Mouse (Mus musculus) brain, adult 2 months (tissue): Measurements from ENCODE around the gene Srarp.

ENCODE experiments used
- DNase-seq: peaks from one replicate; pipeline ENCODE4 v3.0.0; 2011; ENCODE audit warnings: low read depth, low spot score

The Srarp gene

DNA sequence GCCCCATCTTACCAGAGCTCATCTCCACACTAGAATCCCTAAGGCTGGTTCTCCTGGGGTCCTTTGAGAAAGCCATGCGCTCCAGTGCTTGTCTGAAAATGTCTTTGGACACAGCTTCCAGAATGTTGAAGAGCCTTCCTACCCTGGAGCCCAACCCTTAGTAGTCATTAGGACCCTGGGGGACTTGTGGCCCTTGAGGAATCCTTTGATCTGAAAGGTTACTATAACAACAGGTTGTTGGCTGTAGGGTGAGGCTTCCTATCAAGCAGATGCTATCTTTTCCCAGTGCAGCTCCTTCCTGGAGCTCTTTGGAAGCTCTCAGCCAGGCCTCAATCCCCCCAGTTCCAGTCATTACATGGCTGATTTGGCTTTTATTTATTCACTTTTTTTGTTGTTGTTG is at the start of gene Srarp:
Gene Srarp (minus strand): TSS at position 132 of the 400 bp plus-strand sequence.
- no peak for DNase-seq

DNA sequence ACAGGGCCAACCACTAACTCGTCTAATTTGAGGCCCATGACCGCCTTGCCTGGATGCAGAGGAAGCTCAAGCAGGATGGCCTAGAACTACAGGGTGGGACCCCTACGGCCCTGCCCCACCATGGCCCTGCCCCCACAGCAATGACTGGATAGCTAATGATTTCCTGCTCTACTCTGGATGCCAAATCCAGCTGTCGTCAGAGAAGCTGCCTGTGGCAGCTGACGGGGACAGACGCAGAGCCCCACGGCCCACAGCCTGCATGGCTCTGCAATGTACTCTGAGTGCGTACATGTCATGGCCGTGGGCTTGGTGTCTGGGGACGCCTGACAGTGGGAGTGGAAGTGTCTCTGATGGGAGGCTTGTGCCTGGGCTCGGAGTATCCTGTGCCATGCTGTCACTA is 48.2 kb upstream of the Srarp start:
- no peak for DNase-seq

DNA sequence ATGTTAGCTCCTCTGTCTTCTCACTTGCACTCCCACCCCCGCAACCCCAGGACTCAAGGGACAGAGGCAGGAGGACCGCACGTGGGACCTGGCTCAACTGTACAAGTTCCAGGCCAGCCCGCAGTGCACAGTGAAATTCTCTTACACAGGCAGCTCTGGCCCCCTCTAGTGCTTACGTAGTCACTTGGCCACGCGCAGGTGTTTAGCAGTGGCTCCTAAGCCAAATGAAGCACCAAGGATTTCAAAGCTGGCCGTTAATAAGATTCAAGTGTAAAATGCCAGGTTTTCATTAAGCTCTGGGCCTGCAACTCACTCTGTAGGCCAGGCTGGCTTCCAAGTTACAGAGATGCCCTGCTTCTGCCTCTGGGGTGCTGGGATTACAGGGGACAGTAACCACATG is 43.5 kb upstream of the Srarp start:
- peak; percentile 84 for DNase-seq

DNA sequence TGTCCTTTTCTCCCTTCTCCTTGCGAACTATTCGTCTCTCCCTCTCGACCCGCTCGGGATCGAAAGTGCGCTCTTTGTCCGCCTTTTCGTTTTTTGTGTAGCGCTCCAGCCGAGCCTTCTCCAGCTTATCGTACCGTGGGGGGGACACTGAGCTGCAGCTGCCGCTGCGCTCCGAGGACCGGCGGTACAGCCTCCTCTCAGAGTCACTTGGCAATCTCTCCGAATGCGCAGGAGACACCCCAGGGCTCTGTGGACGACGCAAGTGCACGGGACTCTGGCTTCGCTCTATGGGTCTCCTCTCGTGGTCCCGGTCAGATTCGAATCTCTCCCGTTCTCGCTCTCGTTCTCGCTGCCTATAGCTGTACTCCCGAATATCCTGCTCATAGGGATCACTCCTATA is 42.9 kb upstream of the Srarp start:
- DNase-seq: no peak

DNA sequence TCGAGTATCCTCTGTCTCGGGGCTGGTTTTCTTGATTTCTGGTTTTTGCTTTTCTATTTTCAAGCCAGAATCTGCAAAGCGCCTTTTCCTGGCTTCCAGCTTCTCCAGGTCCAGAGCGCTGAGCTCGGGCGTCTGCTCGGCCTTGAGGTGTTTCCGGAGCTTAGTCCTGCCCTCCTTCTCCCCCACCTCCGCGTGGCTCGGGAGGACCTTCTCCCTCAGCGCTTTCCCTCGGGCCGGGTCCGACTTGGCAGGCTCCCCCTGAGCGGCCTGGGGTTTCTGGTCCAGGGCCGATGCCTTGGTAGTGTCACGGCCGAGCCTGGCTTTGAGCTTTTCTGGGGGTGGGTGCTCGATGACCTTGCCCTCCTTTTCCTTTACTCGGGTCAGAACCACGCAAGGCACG is 42.3 kb upstream of the Srarp start:
- DNase-seq: peak; percentile 71

DNA sequence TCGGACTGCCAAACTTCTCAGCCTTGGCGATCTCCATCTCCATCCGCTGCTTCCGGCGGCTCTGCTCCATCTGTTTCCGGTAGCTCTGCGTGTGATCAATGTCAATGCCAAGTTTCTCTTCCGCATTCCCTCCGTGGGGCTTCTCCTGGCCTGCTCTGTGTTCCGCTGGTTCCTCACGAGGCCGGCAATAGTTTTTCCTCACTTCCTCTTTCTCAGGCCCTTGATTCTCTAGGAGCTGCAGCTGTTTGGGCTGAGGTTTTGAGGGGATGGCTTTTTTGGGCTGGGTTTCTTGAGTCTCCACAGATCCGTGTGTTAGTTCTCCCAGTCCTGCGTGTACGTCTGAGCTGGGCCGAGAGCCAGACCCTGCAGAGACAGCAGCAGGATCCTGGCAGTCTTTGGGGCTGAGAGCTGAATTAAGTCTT is 41.8 kb upstream of the Srarp start:
- DNase-seq: peak; percentile 95

DNA sequence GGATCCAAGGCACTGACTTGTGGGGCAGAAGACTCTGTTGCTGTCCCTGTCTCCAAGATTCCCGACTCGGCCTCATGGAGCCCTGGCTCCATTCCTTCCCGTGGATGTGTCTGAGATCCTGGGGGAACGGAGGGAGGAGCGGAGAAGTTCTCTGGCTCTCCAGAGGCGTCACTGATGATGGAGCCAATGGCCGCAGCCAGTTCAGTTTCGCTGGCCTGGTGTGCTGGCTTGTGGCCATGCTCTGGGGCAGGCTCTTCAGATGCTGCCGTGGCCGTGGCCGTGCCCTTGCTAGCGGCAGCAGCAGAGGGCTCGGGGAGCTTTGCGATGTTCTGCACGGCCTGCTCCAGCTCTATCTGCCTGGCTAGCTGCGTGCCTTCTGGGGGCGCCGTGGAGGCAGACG is 38.5 kb upstream of the Srarp start:
- DNase-seq: no peak

DNA sequence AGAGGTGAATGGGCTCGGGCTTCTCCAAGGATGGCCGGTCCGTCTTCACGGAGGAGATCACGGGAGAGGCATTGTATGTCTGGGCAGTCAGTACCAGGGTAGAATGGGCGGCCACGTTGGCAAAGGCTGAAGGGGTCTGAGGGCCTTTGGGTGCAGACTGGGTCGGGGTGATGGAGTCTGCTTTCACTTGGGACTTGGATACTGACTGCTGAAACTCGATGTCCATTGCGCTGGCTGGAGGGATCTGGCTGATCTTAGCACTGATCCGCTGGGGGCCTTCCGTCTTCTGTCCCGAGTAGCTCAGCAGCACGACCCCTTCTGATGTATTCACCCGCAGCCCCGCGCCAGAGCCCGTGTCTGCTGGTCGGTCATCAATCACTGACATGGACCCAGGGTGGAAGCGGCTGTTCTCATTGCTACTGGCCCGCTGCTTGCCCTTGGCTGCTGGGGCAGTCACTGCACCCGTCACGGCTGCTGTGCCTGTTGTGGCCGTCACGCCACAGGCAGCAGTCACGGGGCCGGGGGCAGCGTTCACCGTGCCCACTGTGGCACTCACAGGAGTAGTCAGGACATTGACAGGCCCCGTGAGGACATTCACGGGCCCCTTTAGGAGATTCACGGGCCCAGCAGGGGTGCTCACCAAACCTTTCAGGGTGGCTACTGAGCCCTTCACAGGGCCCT is 36.9 kb upstream of the Srarp start:
- no peak for DNase-seq

DNA sequence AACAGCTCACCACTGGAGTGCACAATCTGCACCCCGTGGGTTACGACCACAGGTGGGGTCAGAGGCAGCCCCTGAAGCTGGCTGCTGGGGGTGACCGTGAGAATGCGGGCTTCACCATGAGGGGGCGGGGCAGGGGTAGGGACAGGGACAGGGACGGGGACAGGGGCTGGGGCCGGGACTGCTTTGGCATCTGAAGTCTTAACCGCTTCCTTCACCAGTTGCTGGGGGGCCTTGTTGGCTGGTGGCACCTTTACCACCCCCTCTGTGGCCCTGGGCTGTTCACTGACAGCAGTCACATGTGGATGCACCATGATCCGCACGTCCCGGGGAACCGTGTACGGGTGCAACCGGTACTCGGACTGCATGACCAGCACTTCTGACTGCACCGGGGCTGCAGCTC is 35.6 kb upstream of the Srarp start:
- DNase-seq: no peak

DNA sequence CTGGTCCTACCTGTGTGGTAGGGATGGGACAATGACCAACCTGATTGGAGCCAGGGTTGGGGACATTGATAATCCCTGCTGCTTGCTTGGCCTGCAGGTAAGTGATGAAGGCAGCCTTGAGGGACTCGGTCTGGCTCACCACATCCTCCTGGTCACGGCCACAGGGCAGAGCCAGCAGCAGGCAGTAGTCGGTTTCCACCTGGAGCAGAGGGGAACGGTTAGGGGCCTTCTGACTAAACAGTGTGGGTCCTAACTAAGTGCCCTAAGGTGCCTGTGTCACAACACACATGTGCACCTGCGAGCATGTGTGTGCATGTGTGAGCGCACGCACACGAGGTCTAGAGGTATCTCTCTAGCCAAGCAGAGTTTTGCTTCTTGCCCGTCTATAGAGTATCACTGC is 33.4 kb upstream of the Srarp start:
- DNase-seq: no peak

DNA sequence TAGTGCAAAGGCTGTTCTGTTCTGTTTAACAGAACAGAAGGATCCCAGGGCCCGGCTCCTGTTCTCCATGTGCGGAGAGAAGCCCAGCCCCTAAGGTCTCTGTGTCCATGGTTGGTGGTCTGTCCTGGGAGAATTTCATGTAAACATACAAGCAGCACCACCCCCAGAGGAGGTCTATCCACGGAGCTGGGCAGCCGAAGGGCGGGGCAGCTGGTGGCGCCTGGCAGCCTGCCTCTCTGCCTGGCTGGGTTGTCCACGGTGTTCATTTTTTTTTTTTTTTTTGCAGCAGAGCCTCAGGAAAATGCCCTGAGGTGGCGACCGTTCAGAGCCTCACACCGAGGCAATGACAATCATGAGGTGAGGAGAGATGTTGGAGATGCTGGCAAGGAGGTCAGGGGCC is 32.7 kb upstream of the Srarp start:
- peak; percentile 68 for DNase-seq

DNA sequence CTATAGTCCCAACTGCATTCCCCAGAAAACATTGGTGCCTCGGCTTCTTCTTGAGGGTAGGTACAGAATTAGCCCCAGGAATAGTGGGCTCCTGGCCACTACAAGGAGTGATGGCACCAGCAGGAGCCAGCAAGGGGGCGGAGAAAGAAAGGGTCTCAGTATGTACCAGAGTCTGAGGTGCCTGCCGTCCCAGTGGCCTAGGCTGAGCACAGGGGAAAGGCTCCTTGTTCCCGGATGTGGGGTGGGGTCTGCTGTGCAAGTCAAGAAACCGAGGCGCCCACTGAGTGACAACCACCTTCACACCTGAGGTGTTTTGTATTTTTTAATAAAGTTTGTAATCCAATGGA is 31.6 kb upstream of the Srarp start:
- no peak for DNase-seq

DNA sequence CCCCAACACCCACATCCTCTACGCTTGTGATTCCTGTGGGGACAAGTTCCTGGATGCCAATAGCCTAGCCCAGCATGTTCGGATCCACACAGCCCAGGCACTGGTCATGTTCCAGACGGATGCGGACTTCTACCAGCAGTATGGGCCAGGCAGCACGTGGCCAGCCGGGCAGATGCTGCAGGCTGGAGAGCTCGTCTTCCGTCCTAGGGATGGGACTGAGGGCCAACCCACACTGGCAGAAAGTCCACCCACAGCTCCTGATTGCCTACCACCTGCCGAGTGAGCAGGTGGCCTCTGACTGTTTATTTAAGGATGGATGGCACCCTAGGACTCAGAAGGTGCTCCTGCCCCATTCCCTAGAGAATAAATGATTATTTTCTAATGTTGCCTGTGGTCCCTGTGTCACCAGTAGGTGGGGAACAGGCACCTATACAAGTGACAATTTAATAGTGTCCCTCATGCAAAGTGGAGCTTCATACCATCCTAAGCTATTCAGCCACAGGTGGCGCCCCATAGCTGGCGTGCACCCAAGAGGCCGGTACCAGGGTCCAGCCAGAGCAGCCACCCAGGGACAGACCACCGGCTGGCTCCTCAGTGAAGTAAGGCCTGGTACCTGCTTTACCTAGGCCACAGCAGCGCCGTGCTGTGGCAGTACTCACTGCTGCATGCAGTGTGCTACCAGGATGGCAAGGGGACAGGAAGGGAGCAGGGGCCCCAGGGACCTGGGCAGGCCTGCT is 31.1 kb upstream of the Srarp start:
- no peak for DNase-seq

DNA sequence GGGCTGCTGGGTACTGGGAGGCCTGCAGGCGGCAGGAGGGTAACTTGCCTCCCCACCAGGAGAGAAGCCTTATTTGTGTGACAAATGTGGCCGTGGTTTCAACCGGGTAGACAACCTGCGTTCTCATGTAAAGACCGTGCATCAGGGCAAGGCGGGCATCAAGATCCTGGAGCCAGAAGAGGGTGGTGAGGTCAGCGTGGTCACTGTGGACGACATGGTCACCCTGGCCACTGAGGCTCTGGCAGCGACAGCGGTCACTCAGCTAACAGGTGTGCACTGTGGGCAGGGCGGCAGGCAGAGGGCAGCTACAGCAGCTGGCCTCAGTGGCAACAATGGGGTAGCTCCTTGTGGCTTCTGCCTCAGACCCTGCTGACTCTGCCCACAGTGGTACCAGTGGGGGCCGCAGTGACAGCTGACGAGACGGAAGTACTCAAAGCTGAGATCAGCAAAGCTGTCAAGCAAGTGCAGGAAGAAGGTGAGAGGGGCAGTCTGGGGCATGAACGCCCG is 30.4 kb upstream of the Srarp start:
- no peak for DNase-seq

DNA sequence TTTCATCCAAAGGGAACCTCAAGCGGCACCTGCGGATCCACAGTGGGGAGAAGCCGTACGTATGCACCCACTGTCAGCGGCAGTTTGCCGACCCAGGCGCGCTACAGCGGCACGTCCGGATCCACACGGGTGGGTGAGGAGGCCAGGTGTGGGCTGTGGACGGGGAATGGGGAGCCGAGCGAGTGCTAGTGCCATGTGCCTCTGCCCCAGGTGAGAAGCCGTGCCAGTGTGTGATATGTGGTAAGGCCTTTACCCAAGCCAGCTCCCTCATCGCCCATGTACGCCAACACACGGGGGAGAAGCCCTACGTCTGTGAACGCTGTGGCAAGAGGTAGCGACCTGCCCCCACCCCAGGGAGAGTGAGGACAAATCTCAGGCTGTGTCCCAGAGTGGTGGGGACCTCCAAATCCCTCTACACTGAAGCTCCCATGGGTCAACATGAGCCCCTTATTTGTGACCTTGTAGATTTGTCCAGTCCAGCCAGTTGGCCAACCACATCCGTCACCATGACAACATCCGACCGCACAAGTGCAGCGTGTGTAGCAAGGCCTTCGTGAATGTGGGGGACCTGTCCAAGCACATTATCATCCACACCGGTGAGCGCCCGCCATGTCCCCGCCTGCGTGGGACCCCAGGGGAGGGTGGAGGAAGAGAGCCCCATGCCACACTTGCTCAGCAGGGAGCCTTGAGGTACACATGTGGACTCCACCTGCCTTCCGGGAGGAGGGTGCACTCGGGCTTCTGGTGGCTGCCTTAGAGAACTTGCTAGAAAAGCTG is 29.8 kb upstream of the Srarp start:
- DNase-seq: no peak

DNA sequence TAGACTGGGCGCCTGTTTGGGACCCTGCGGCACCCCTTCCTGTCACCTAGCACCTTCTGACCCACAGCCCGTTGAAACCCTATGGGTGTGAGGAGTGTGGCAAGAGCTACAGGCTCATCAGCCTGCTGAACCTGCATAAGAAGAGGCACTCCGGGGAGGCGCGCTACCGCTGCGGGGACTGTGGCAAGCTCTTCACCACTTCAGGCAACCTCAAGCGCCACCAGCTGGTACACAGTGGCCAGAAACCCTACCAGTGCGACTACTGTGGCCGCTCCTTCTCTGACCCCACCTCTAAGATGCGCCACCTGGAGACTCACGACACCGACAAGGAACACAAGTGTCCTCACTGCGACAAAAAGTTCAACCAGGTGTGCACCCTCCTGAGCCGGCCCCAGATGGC is 28.8 kb upstream of the Srarp start:
- DNase-seq: no peak

DNA sequence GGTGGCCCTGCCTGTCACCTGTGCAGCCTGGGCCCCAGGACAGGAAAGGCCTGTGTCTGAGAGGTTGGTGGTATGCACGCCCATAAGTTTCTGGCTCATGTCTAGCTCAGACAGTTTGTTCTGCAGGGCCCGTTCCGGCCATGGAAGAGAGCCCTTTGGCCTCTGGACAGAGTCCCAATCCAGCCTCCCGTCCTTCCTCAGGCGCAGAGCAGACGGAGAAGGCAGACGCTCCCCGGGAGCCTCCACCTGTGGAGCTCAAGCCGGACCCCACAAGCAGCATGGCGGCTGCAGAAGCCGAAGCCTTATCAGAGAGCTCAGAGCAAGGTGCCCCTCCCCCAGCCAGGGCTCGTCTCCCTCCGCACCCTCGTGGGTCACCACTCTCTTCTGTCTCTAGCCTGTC is 27.6 kb upstream of the Srarp start:
- DNase-seq: no peak

DNA sequence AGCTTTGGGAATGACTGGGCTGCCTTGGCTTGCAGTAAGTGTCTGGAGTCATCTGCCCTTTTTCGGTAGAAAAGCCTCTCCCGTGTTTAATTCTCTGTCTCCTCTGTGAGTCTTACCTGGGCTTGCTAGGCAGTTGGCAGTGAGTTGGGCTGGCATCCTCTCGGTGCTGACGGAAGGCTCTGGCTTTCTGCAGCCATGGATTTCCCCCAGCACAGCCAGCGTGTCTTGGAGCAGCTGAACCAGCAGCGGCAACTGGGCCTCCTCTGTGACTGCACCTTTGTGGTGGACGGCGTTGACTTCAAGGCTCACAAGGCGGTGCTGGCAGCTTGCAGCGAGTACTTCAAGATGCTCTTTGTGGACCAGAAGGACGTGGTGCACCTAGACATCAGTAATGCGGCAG is 25.7 kb upstream of the Srarp start:
- peak; percentile 46 for DNase-seq

DNA sequence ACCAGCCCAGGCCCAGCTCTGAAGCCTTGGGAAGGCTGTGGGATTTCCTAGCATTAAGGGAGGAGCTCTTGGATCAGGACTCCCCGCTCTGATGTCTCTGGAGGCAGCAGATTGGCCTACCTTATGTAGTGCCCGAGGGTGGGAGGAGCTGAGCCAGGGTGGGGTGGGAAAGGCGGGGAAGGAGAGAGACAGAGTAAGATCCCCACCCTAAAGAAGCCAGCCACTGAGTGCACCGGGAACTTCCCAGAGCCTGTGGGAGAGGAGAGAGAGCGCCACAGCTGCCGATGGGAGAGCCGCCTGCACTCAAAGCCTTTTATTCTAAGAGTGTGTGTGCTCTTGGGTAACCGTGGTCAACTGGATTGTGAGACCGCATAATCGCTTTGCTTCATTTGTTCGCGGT is 25.2 kb upstream of the Srarp start:
- DNase-seq: peak; percentile 67

DNA sequence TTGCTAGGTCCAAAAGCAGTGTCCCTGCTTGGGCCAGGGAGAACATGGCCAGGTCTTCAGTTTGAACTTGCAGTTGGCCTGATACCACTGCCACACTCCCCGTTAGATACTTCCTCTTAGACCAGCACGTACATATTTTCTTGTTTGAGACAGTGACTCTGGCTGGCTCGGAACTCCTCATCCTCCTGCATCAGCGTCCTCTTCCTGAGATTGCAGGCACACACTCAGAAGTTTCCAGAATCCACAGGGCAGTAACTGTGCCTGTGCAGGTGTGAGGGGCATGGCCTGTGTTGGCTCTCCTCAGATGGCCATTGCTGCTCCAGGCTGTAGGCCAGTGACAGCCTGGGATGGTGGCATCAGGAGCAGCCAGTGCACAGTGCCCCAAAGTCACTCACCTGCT is 24.6 kb upstream of the Srarp start:
- DNase-seq: no peak

DNA sequence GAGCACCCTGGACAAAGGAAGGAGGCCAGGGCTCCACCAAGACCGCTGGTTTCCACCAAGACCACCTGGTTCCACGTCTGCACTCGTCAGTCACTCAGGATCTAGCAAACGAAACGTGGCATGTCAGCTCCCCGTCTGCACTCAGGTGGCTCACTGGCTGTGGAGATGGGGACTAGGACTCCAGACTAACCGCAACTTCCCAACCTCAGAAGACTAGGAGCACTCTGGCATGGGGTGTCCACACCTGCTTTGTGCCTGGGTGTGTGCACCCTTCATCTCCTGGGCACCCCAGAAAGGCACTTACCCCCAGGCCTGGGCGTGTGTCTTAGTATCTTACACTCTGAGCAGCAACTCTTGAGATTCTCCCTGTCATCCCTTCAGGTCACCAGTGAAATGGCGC is 23.9 kb upstream of the Srarp start:
- DNase-seq: no peak

DNA sequence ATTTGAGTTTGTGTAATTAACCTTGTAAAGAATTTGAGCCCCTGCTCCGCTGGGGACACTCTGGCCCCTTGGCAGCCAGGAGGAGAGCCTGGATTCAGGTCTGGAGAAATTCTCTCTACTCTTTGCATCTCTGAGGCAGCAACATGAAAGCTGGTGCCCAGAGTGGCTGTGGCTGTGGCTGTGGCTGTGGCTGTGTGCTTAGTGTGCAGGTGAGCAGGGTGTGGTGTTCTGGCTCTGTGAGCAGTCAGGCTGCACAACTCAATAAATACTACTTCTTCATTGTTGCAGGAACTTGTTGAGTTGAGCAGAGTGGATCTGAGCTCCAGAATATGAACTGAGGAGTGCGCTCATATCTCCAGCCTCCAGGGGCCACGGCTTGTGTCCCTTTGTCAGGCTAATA is 23.0 kb upstream of the Srarp start:
- DNase-seq: no peak

DNA sequence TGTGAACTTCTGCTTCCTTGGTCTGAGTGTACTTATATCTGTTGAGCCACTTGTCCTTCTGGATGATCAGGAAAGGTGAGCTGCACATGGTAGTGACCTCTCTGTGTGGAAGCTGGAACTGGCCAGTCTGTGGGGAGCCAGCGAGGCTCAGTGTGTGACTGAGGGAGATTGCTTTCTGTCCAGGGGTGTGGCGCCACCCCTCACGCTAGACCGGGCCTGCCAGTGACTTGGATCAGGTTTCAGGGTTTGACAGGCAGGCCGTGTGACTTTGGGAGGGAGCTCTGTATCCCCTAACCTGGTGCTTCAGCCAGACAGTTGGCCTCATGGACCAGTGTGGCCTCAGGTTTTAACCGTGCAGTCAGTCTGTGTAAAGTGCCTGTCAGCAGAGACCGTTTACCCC is 22.3 kb upstream of the Srarp start:
- DNase-seq: no peak
